Mouse (Mus musculus) urinary bladder, adult 2 months (tissue): ENCODE measurements around the gene Tmem259. TPM values are rescaled to one million over a fixed set of nuclear protein-coding genes. Genes with fewer than 3 reads are reported as not detected.

Experiments used
- polyA plus RNA-seq: library from polyadenylated mRNA; depleted of rRNA; stranded (reverse); fragments of >200 nt; gene quantifications from 2 replicates; pipeline ENCODE4 v1.2.3, GENCODE M21; 2012; rRNA removed

The Tmem259 gene
- polyA plus RNA-seq, 1 experiment, result 159 TPM

Other genes with a start within 250 kb of the Tmem259 start
- 28.5 and 31.7 TPM in 2 replicates for gene Polrmt, start 237.7 kb downstream of the Tmem259 start, polyA plus RNA-seq
- gene Fgf22, start 229.3 kb downstream of the Tmem259 start, polyA plus RNA-seq, result 0.04 and 0.06 TPM in 2 replicates
- 54.5 and 59.4 TPM in 2 replicates for gene Rnf126, start 217.4 kb downstream of the Tmem259 start, polyA plus RNA-seq
- 41.4 and 44.3 TPM in 2 replicates for gene Fstl3, start 207.1 kb downstream of the Tmem259 start, polyA plus RNA-seq
- gene Prss57, start 193.4 kb downstream of the Tmem259 start, polyA plus RNA-seq, result 0.47 and 0.49 TPM in 2 replicates
- 52.6 and 77.5 TPM in 2 replicates for gene Palm, start 190.8 kb downstream of the Tmem259 start, polyA plus RNA-seq
- 0.66 and 0.92 TPM in 2 replicates for gene Misp, start 163.3 kb downstream of the Tmem259 start, polyA plus RNA-seq
- 140 and 166 TPM in 2 replicates for gene Ptbp1, start 129.9 kb downstream of the Tmem259 start, polyA plus RNA-seq
- 0.62 and 1.0 TPM in 2 replicates for gene Prtn3, start 109.9 kb downstream of the Tmem259 start, polyA plus RNA-seq
- 1.8 TPM in 2 replicates for gene Plppr3, start 109.7 kb downstream of the Tmem259 start, polyA plus RNA-seq
- 0.19 TPM in 1 of 2 replicates, not detected in the other for gene Elane, start 98.1 kb downstream of the Tmem259 start, polyA plus RNA-seq
- gene Cfd, start 93.5 kb downstream of the Tmem259 start, polyA plus RNA-seq, result 564 and 1,194 TPM in 2 replicates
- gene Med16, start 75.4 kb downstream of the Tmem259 start, polyA plus RNA-seq, result 31.7 and 40.9 TPM in 2 replicates
- not detected in 2 replicates for gene Gm26602, start 73.5 kb downstream of the Tmem259 start, polyA plus RNA-seq
- gene Kiss1r, start 67.4 kb downstream of the Tmem259 start, polyA plus RNA-seq, result 5.5 and 5.7 TPM in 2 replicates
- 140 and 147 TPM in 2 replicates for gene R3hdm4, start 63.1 kb downstream of the Tmem259 start, polyA plus RNA-seq
- gene Arid3a, start 57.3 kb downstream of the Tmem259 start, polyA plus RNA-seq, result 3.8 and 4.1 TPM in 2 replicates
- 23.5 and 25.0 TPM in 2 replicates for gene Wdr18, start 24.2 kb downstream of the Tmem259 start, polyA plus RNA-seq
- gene Grin3b, start 13.6 kb downstream of the Tmem259 start, polyA plus RNA-seq, result 0.04 TPM in 1 of 2 replicates, not detected in the other
- gene Cnn2, start 4.3 kb upstream of the Tmem259 start, polyA plus RNA-seq, result 173 and 185 TPM in 2 replicates
- gene Abca7, start 12.2 kb upstream of the Tmem259 start, polyA plus RNA-seq, result 7.5 and 9.2 TPM in 2 replicates
- gene Arhgap45, start 32.3 kb upstream of the Tmem259 start, polyA plus RNA-seq, result 18.9 and 23.0 TPM in 2 replicates
- gene Polr2e, start 55.5 kb upstream of the Tmem259 start, polyA plus RNA-seq, result 141 and 178 TPM in 2 replicates
- gene Gpx4, start 62.8 kb upstream of the Tmem259 start, polyA plus RNA-seq, result 524 and 620 TPM in 2 replicates
- 34.0 and 35.4 TPM in 2 replicates for gene Sbno2, start 121.2 kb upstream of the Tmem259 start, polyA plus RNA-seq
- 77.3 and 89.9 TPM in 2 replicates for gene Stk11, start 131.5 kb upstream of the Tmem259 start, polyA plus RNA-seq
- gene Atp5d, start 154.3 kb upstream of the Tmem259 start, polyA plus RNA-seq, result 367 and 372 TPM in 2 replicates
- 9.2 and 12.2 TPM in 2 replicates for gene Cbarp, start 156.5 kb upstream of the Tmem259 start, polyA plus RNA-seq
- 21.2 and 30.5 TPM in 2 replicates for gene Midn, start 163.9 kb upstream of the Tmem259 start, polyA plus RNA-seq
- gene Cirbp, start 181.7 kb upstream of the Tmem259 start, polyA plus RNA-seq, result 249 and 276 TPM in 2 replicates
- 18.4 and 21.5 TPM in 2 replicates for gene 1600002K03Rik, start 188.6 kb upstream of the Tmem259 start, polyA plus RNA-seq
- 3.0 and 3.3 TPM in 2 replicates for gene Efna2, start 195.2 kb upstream of the Tmem259 start, polyA plus RNA-seq
- gene Mum1, start 242.1 kb upstream of the Tmem259 start, polyA plus RNA-seq, result 36.1 and 37.8 TPM in 2 replicates